Mouse (Mus musculus) forebrain, embryonic 12.5 days (tissue): Measurements from ENCODE around the gene Gm10337. TPM values are rescaled to one million over a fixed set of nuclear protein-coding genes. Genes with fewer than 3 reads are reported as not detected.

Source experiments
- ATAC-seq: fragments of 200-750 bp; cut with Nextera tagmentation; 2 replicates; pipeline ENCODE4 v1.8.0; 2017; ENCODE audit warnings: moderate TSS enrichment; ENCODE audit not compliant: low FRiP score
- H3K27ac ChIP-seq: fragments of 300-500 bp; sonication (generic); 2 replicates; pipeline ENCODE4 v1.5.1; 2016; ENCODE audit warnings: mild to moderate bottlenecking
- H3K27me3 ChIP-seq: fragments of 300-500 bp; sonication (generic); 2 replicates; pipeline ENCODE4 v1.6.1; 2016; ENCODE audit warnings: mild to moderate bottlenecking
- H3K36me3 ChIP-seq: fragments of 300-500 bp; sonication (generic); replicated peaks from 2 replicates; pipeline ENCODE4 v1.6.1; 2016; ENCODE audit warnings: mild to moderate bottlenecking
- H3K4me1 ChIP-seq: fragments of 300-500 bp; sonication (generic); 2 replicates; pipeline ENCODE4 v1.6.1; 2016
- H3K4me2 ChIP-seq: fragments of 300-500 bp; sonication (generic); 2 replicates; pipeline ENCODE4 v1.6.1; 2016; ENCODE audit warnings: mild to moderate bottlenecking, moderate library complexity
- H3K4me3 ChIP-seq: fragments of 300-500 bp; sonication (generic); replicated peaks from 2 replicates; pipeline ENCODE4 v1.5.1; 2016; ENCODE audit warnings: mild to moderate bottlenecking
- H3K9ac ChIP-seq: fragments of 300-500 bp; sonication (generic); 2 replicates; pipeline ENCODE4 v1.6.1; 2016; ENCODE audit warnings: mild to moderate bottlenecking
- H3K9me3 ChIP-seq: fragments of 300-500 bp; sonication (generic); 2 replicates; pipeline ENCODE4 v1.6.1; 2016
- WGBS: fragments of 180-500 bp; shearing (Covaris S2); methylation state at CpG from one replicate; pipeline ENCODE4 v1.1.7; 2016; 5-methylcytosine and 5-hydroxymethylcytosine counted together
- polyA plus RNA-seq: library from polyadenylated mRNA; unstranded; fragments of >200 nt; fragmentation: Nextera tagmentation; extraction: Ambion mirVana; gene quantifications from 2 replicates; pipeline ENCODE4 v1.2.1, GENCODE M21; 2016

The Gm10337 gene
- polyA plus RNA-seq, 1 experiment from 2014 or later: 7.9 TPM

DNA sequence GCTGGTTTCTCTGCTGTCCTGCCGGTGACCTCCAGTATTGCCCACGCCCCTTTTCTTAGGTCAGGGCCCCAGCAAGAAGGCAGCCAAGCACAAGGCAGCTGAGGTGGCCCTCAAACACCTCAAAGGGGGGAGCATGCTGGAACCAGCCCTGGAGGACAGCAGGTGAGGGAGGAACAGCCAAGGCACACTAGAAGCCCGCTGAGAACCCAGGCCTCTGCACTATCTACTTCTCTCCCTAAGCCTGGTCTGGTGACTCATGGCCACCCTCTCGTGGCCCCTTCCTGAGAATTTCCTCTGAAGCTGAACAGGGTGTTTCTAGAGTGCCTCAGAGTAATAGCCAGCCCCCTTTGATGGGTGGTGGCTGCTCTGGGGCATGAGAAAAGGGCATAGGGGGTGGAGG lies 16.9 kb downstream of the Gm10337 start:
- WGBS: 94% methylated on average over 4 of the region's 4 CpGs
- H3K4me2 ChIP-seq: no peak overlapping the region
- H3K9me3 ChIP-seq: no peaks in the 10 kb centered on the region
- H3K4me1 ChIP-seq: peaks cover 30% of the 10 kb centered on the region
- no peak for ATAC-seq
- no peak overlapping the region for H3K27ac ChIP-seq
- H3K36me3 ChIP-seq: peaks cover 37% of the 10 kb centered on the region
- H3K27me3 ChIP-seq: no peaks in the 10 kb centered on the region
- H3K4me3 ChIP-seq: no peak overlapping the region
- peak overlapping the region; percentile 12; the same call in 1 of the 2 replicates for H3K9ac ChIP-seq

DNA sequence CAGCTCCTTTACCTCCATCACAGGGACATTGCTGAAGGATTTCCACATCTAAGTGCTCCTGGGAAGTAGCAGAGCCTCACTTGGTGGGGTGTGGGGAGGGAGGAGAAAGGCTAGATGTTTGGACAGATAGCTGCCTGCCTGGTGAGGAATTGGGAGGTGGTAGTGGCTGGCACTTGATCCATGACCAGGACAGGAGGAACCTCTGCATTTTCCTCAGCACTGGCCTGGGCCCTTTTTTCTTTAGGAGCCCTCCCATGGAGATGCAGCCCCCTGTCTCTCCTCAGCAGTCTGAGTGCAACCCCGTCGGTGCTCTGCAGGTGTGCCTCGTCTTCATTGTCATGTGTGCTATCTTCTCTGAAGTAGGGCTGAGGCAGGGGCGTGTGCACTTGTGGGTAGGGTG lies 18.0 kb downstream of the Gm10337 start:
- peaks cover 37% of the 10 kb centered on the region for H3K36me3 ChIP-seq
- 78% methylated on average over 4 of the region's 4 CpGs for WGBS
- H3K9me3 ChIP-seq: no peaks in the 10 kb centered on the region
- H3K27ac ChIP-seq: 0 out of 2 replicates have a peak overlapping the region, but pooled peaks have one; percentile 19
- no peak for ATAC-seq
- peaks cover 21% of the 10 kb centered on the region for H3K4me1 ChIP-seq
- H3K27me3 ChIP-seq: no peaks in the 10 kb centered on the region
- no peak overlapping the region for H3K4me3 ChIP-seq
- no peak overlapping the region for H3K9ac ChIP-seq
- H3K4me2 ChIP-seq: no peak overlapping the region

DNA sequence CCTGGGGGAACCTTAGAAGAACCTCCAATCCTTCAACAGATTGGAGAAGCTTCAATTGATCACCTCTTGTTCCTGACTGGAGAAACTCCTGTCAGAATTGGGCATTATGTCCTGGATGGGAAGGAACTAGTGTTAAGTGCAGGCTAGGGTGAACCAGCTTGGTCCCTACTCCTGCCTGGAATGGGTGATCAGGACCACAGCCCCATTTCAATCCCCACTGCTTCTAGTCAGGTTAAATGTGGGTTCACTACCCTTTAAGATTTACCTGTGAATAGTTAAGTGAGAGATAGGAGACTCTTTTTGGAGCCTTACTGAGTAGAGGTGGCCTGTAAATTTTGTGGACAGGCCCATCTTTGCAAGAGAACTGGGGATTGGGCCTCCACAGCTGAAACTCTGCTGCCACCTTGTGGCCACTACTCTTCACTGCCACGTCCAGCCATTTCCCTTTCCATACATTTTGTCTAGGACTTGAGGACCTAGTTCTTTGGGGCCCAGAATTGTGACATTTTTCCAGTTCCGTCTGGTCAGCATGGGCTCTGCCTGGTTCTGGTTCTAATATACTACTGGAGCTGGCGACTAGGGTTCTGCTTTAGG lies 21.5 kb downstream of the Gm10337 start, which contains the start of gene Npff:
Gene Npff, minus strand, starts transcription at position 51 of the 594 bp plus-strand sequence.
- no peak within 1 kb of the TSS for H3K4me3 ChIP-seq
- no peak within 1 kb of the TSS for H3K9ac ChIP-seq
- peak; percentile 32; the same call in 1 of the 2 replicates for ATAC-seq
- H3K27ac ChIP-seq: no peak within 1 kb of the TSS
- no peaks in the 10 kb centered on the region for H3K9me3 ChIP-seq
- peaks cover 2% of the 10 kb centered on the region; the same call in 1 of the 2 replicates for H3K4me1 ChIP-seq
- no peaks in the 10 kb centered on the region for H3K27me3 ChIP-seq
- H3K36me3 ChIP-seq: peaks cover 62% of the 10 kb centered on the region
- 2% methylated on average over 3 of the region's 3 CpGs for WGBS
- H3K4me2 ChIP-seq: no peak within 1 kb of the TSS

DNA sequence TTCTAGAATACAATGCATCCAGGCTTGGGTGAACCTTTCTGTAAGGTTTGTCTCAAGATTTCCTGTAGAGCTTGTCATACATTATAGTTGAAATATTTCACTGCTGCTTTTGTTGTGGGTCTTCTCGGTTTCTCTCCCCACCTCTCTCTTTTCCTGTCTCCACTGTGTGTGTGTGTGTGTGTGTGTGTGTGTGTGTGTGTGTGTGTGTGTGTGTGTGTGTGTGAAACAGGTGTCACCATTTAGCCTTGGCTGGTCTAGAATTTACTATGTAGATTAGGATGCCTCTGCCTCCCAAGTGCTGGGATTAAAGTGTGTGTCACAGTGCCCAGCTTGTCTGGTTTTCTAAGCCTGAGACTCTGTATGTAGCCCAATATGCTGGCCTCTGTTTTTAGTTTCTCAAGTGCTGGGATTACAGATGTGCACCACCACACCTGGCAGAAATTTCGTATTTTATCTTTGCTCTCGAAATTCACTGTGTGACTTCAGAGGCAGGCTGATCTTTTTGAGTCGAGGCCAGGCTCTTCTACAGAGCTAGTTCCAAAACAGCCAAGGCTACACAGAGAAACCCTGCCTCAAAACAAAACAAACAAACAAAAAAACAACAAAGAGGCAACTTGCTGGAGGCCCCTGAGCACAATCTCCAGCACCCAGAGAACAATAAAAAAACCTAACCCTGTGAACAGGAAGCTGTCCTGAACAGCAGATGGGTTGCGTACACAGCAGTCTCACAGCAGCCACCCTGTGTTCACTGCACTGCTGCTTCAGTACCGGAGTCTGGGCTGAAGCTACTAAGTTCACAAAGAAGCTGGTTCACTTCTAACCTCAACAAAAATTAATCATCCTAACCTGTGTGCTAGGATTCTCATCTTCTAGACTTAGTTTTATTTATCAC lies 22.8 kb downstream of the Gm10337 start:
- no peaks in the 10 kb centered on the region for H3K27me3 ChIP-seq
- no peaks in the 10 kb centered on the region for H3K4me1 ChIP-seq
- WGBS: 89% methylated on average over 6 of the region's 6 CpGs
- no peak overlapping the region for H3K27ac ChIP-seq
- no peak overlapping the region for H3K4me3 ChIP-seq
- H3K4me2 ChIP-seq: no peak overlapping the region
- peaks cover 60% of the 10 kb centered on the region for H3K36me3 ChIP-seq
- no peak overlapping the region for H3K9ac ChIP-seq
- no peak for ATAC-seq
- no peaks in the 10 kb centered on the region for H3K9me3 ChIP-seq

DNA sequence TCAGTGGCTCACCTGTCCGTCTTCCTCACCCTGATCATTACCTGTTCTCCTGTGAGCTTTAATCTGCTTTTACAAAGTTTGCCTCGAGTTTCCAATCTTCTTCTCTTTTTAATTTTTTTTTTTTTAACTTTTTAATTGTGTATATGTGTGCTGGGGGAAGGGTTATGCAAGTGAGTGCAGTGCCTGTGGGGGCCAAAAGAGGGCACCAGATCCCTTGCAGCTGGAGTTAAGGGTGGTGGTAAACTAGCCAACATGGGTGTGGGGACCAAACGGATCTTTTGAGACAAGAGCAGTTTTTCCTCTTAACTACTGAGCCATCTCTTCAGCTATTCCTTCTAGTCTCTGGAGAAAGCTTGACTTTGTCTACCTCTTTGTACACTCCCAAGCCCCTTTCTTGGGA lies 24.4 kb downstream of the Gm10337 start:
- Histone ChIP-seq H3K36me3 (peaks cover 53% of the 10 kb centered on the region), H3K27ac (no peak overlapping the region), H3K4me2 (no peak overlapping the region), H3K4me1 (no peaks in the 10 kb centered on the region), H3K27me3 (no peaks in the 10 kb centered on the region), H3K9ac (no peak overlapping the region), H3K9me3 (no peaks in the 10 kb centered on the region), H3K4me3 (no peak overlapping the region)
- 70% methylated on average over 3 of the region's 3 CpGs for WGBS
- ATAC-seq: no peak

DNA sequence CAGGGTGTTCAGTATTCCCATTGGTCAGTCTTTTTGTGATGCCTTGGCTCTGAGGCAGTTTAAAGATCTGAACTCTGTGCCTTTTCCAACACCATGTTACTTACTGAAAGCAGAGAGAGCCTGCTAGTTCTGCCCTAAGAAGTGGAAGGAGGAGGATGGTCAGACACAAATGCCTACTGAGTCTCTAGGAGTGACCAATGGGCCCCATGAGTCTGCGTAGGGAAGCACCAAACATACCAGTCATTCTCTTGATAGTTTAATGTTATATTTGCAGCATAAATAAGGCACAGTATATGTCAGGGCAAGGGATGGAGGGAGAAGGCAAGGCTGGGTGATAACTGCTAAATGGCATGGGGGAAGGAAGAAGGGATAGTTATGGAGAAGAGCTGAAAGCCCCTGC lies 24.9 kb downstream of the Gm10337 start:
- WGBS: 100% methylated on average over 1 of the region's 1 CpGs
- no peaks in the 10 kb centered on the region for H3K9me3 ChIP-seq
- no peaks in the 10 kb centered on the region for H3K27me3 ChIP-seq
- no peak overlapping the region for H3K4me3 ChIP-seq
- no peak overlapping the region for H3K4me2 ChIP-seq
- H3K36me3 ChIP-seq: peaks cover 56% of the 10 kb centered on the region
- no peak for ATAC-seq
- H3K4me1 ChIP-seq: no peaks in the 10 kb centered on the region
- H3K27ac ChIP-seq: no peak overlapping the region
- H3K9ac ChIP-seq: no peak overlapping the region

DNA sequence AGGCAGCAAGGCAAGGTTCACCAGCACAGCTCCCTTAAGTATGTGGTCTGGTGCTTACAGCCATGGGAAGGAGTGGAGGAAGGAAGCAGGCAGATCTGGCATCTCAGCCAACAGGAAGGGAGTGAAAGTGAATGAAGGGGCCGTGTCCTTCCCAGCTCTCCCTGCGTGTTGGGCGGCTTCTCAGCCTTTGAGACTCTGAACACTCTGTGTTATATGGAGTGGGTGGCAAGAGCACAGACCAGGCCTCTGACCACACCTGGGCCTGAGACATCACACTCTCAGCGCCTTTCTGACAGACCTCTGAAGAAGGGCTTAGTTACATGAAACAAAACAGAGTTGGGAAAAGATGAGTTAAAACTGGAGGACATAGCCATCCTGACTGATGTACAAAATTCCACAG lies 27.0 kb downstream of the Gm10337 start:
- Histone ChIP-seq H3K27me3 (no peaks in the 10 kb centered on the region), H3K4me3 (no peak overlapping the region), H3K27ac (no peak overlapping the region), H3K4me2 (no peak overlapping the region), H3K4me1 (no peaks in the 10 kb centered on the region), H3K9ac (no peak overlapping the region), H3K36me3 (peaks cover 59% of the 10 kb centered on the region), H3K9me3 (no peaks in the 10 kb centered on the region)
- 85% methylated on average over 4 of the region's 4 CpGs for WGBS
- no peak for ATAC-seq

DNA sequence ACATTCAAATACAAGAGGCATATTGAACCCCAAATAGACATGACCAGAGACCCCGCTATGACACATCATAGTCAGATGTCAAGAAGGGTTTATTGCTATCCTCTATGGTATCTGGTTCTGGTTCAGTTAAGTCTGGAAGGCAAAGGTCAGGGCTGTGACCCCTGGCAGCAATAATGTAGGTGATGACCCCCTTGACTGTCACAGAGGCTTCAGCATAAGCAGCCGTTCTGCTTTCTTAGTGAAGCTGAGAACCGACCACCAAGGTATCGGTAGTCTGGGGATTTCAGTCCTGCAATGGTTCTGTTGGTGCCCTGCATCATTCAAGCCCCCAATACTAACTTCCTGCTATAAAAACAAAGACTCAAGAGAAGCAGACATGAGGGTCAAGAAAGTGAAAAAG lies 28.1 kb downstream of the Gm10337 start:
- 90% methylated on average over 4 of the region's 4 CpGs for WGBS
- H3K4me3 ChIP-seq: no peak overlapping the region
- H3K9me3 ChIP-seq: no peaks in the 10 kb centered on the region
- no peaks in the 10 kb centered on the region for H3K4me1 ChIP-seq
- H3K4me2 ChIP-seq: no peak overlapping the region
- ATAC-seq: no peak
- no peak overlapping the region for H3K27ac ChIP-seq
- peaks cover 68% of the 10 kb centered on the region for H3K36me3 ChIP-seq
- H3K27me3 ChIP-seq: no peaks in the 10 kb centered on the region
- no peak overlapping the region for H3K9ac ChIP-seq

DNA sequence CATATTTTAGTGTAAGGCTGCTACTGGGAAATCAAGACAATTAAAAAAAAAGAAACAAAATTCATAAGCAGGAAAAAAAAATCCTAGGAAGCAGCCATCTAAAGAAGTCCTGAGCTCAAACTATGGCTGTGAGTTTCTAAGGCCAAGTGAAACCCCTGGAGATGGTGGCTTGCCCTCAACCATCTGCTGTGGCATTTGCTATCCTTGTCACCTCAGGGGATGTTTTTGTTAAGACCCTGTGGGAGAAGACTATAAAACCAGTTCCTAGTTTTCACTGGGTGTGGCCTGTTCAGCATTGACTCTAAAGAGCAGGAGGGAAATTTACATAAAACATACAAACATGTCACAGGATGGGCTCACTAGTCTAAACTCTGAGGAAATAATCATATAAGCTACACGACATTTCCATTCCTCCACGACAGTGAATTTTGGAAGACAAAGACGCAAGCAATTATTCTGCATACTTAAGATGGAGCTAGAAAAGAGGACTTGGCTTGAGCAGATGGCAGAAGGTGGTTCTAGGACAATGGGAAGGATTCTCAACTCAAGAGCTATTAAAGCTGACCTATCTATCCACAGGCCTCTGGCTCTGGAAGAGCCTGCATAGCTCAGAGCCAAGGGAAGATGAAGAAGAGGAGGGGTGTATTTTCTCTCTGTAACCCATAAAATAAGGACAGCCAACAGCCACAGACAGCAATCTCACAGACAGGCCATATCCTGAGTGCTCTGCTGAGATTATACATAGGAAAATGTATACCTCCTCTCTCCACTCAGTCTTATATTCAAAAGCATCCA lies 28.8 kb downstream of the Gm10337 start:
- no peak overlapping the region for H3K9ac ChIP-seq
- H3K4me1 ChIP-seq: no peaks in the 10 kb centered on the region
- WGBS: 93% methylated on average over 3 of the region's 3 CpGs
- no peak overlapping the region for H3K4me2 ChIP-seq
- H3K9me3 ChIP-seq: no peaks in the 10 kb centered on the region
- no peak overlapping the region for H3K4me3 ChIP-seq
- H3K27me3 ChIP-seq: no peaks in the 10 kb centered on the region
- peaks cover 73% of the 10 kb centered on the region for H3K36me3 ChIP-seq
- no peak overlapping the region for H3K27ac ChIP-seq
- no peak for ATAC-seq

DNA sequence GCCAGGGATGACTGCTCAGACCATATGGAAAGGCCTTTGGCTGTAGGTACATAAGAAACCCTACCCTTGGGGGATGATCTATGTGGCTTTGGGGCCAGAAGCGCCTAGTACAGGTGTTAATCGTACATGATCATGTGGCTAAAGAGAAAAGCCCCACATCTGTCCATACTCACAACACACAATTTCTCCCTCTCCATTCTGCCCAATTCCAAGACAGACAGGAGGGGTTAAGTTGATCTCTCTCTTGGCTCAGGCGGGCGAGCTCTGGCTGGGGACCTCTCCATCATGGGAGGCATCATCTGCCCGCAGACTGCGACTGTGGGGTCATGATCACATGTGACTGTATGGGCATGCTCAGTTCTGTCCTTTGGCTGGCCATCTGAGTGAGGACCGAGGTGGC lies 30.4 kb downstream of the Gm10337 start:
- no peak overlapping the region for H3K27ac ChIP-seq
- H3K27me3 ChIP-seq: no peaks in the 10 kb centered on the region
- WGBS: 91% methylated on average over 7 of the region's 7 CpGs
- H3K9me3 ChIP-seq: no peaks in the 10 kb centered on the region
- no peak for ATAC-seq
- H3K36me3 ChIP-seq: peaks cover 65% of the 10 kb centered on the region
- H3K9ac ChIP-seq: no peak overlapping the region
- H3K4me1 ChIP-seq: no peaks in the 10 kb centered on the region
- no peak overlapping the region for H3K4me2 ChIP-seq
- H3K4me3 ChIP-seq: no peak overlapping the region

DNA sequence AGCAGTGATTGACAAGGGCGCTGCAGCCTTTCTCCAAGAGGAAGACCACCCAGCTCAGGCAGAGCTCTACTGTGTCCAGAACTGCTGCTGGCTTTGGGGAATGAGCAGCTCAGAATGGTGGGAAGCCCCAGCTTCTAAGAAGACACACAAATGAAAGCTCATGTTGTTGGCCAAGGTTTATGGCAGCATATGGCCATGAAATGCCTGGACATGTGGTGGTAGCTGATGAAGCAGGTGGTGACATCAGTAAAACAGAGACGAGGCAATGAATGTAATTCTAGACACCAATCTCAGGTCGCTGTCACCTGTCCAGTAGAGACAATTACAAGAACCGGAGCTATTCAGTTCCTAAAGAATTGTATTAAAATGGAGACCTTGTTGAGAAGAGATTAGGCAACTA lies 41.3 kb downstream of the Gm10337 start:
- H3K9ac ChIP-seq: no peak overlapping the region
- H3K4me1 ChIP-seq: no peaks in the 10 kb centered on the region
- H3K27ac ChIP-seq: no peak overlapping the region
- no peaks in the 10 kb centered on the region for H3K27me3 ChIP-seq
- 89% methylated on average over 4 of the region's 4 CpGs for WGBS
- H3K4me2 ChIP-seq: no peak overlapping the region
- ATAC-seq: no peak
- no peak overlapping the region for H3K4me3 ChIP-seq
- peaks cover 46% of the 10 kb centered on the region for H3K36me3 ChIP-seq
- no peaks in the 10 kb centered on the region for H3K9me3 ChIP-seq

DNA sequence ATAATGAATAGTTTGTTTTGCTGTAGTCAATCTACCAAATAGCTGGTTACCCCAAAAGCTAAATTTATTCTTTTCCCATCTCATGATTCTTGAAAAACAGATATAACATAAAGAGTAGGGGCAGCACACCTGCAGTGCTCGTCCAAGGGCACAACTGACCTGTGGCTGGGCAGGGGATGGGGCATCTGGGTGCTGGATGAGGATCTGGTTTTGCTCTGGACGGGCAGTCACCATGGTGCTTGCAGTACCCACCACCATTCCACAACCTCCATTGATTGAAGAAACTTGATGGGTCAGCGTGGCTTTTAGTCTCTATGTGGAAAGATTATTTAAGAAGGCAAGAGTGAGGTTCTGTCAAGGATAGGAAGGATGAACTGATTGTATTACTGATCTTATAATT lies 42.7 kb downstream of the Gm10337 start:
- 93% methylated on average over 3 of the region's 3 CpGs for WGBS
- H3K4me3 ChIP-seq: no peak overlapping the region
- H3K4me1 ChIP-seq: no peaks in the 10 kb centered on the region
- no peak overlapping the region for H3K9ac ChIP-seq
- ATAC-seq: no peak
- peaks cover 36% of the 10 kb centered on the region for H3K36me3 ChIP-seq
- H3K27ac ChIP-seq: peak overlapping the region; percentile 66; the same call in 1 of the 2 replicates
- no peak overlapping the region for H3K4me2 ChIP-seq
- H3K9me3 ChIP-seq: no peaks in the 10 kb centered on the region
- no peaks in the 10 kb centered on the region for H3K27me3 ChIP-seq
